Mouse (Mus musculus) lung, postnatal 0 days (tissue): ENCODE results near the gene Foxm1.

Experiments used
- CTCF ChIP-seq: IDR thresholded peaks from 2 replicates; pipeline ENCODE4 v1.5.1; 2016; ENCODE audit warnings: antibody characterized with exemption, mild to moderate bottlenecking
- EP300 ChIP-seq: IDR thresholded peaks from 2 replicates; pipeline ENCODE4 v1.6.1; 2016; ENCODE audit warnings: antibody characterized with exemption, mild to moderate bottlenecking, control low read depth

GRCm38 (mm10) chr6:128334397-128335124, 28.2 kb upstream of the Foxm1 start:
- TF ChIP-seq CTCF (peak; percentile 81), EP300 (no peak)
